Mouse (Mus musculus): ENCODE results near the gene Klhl1.
"Not testable (repeated sequence)": the region's sequence is repeated elsewhere in the genome, so short reads cannot be mapped to it uniquely, and the experiment has no call there.

The Klhl1 gene

DNA sequence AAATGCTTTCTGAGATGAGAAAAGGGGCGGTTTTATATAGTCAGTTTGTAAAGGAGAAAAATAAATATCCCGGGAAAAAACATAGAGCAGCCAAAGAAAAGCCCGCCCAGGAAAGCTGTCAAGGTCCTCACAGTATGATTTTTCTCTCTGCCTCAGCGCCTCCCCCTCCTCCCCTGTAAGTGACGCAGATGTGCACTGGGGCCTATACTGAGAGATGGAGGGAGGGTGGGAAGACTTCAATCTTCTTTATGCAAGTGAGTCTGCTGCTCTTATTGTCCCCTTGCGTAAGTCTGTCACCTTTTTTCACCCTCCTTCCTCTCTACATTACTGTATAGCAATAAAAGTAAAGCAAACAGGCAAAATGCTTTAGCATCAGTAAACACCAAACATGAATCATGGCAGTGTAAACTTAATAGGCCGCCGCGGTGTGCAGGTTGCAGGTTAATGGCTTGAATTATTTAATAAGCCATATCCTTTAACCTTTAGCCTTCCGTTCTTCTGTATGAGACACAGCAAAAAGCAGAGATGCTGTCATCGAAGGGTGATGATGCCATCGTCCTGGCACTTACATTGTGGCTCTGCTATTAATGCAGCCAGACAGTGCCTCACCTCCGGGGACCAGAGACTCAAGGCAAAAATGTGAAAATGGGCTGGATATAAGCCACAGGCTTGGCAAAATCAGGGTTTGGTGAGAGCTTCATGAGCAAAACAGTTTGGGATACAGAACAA is at the start of gene Klhl1:
Klhl1 (minus strand) TSS at position 149 of the 729 bp plus-strand sequence.
- DNase-seq: no peak

DNA sequence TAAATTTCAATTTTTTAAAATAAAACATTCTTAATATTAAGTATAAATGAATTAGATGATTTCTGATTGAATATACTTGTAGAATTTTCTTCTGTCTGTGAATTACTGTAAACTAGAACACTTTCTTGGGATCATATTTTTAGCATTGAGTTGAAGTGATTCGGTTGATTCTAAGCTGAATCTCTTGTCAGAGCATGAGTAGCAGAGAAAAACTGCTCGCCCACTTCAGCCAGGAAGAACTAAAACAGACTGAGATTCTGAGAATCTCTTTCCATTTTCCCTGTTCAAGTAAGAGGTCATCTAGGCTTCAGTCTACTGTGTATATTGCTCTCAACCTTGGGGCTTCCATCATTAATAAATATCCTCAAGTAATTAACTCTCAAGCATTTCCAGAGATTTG is 34.8 kb upstream of the Klhl1 start:
- no peak for DNase-seq

DNA sequence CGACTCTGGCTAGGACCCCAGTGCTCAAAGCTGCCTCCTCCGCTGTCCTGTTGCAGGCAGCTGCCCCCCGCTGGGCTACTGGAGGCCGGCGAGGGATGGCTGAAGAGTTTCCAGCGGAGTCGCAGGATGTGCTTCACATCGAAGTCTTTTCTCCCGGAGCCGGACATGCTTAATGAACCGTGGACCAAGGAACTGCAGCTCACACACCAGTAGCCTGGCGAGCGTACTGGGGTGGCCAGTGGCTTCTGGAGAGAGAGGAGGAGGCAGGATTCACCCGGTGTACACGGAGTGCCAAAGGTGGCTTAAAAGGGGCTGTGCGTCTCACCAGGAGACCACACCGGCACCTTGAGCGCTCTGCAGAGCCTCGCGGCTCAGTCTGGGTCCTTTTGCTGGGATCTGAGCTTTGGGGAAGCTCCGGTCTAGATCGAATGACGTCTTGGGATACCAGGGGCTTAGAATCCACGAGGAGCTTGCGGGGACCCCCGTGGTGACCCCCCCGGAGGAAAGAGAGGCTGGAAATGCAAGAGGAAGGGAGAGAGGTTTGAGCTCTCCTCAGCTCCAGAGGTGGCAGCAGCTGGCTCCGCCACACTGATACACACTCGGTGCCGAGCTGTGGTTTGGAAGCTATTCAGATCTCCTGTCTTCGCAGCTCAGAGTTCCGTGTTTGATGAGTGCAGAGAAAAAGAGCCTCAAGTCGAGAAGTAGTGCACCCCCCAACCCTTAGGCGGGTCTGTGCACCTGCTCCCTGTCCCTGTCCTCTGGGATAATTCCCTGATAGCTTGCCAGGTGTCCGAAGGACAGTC is 550 bp downstream of the Klhl1 start:
- DNase-seq: no peak

DNA sequence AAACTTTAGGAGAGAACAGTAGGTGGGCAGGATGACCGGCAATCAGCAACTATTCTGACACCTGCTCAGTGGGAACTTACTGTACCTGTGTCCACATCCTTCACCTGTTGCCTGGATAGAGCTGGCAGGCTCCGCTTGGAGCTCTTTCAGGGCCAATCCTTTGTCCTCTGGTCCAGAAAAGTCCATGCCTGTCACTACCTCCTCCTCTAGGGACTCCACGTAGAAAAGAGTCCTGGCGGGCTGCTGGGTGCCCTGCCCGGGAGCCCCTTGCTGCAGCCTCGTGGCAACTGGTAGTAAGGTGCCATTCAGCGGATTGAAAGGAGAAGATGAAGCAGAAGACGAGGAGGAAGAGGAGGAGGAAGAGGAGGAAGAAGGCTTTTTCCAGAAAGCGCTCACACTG is 1.2 kb downstream of the Klhl1 start:
- no peak for DNase-seq

DNA sequence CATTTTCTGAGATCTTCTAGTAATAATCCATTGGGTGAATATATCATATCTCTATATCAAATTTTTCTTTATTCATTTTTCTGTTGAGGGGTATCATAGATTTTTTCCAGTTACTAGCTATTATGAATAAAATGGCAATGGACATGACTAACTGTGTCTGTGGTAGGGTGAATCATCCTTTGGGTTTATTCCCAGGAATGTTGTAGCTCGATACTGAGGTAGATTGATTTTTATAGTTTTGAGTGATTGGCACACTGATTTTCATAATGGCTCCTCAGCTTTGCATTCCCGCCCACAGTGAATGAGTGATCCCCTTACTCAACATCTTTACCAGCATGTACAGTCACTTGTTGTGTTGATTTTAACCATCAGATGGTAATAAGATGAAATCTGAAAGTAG is 19.0 kb downstream of the Klhl1 start:
- no peak for DNase-seq

DNA sequence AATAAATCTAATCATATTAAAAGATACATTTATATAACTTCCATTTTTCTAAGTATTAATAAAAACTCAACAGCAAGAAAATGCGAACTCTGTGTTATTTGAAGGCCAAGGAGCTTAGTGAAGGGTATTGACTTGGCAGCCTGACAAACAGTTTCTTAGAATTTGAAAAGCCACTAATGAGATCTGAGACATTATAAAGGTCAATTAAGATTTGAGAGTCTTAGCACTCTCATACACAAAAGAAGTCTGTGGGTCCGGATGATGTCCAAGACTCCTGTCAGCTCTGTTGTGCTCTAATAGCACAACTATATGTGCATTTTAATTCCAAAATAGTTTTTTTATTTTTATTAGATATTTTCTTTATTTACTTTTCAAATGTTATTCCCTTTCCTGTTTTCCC is 47.1 kb downstream of the Klhl1 start:
- DNase-seq: no peak

DNA sequence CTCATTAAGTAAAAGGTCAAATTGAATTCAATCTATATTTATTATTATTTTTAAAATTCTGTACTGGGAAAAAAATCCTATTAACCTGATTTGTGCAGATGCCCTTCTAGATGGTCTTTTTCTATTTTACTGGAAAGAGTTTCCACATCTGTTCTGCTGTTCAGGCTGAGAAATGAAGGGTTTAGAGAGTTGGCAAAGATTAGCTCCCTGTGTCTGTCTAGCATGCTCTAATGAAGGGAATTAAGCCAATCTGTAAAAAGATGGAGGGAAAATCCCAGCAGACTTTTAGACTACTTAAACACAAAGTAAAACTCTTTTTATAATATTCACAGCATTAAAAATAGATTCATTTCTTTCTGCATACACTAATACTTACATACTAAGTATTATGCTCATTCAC is 47.6 kb downstream of the Klhl1 start:
- no peak for DNase-seq

DNA sequence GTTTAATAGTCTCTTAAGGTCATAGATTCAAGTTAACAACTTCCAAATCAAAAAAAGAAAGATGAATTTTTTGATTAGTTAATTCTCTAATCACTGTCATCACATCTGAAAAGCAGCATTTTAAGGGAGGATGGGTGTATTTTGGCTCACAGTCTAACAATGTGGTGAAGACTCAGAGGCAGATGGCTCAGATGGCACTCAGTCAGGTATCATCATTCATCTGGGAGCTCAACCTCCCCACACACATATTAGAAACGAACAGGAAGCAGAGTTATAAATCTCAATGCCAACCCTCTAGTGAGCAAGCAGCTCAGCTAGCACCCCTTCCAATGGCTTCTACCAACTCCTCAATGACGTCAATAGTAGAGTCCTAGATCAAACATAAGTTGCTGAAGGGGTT is 57.1 kb downstream of the Klhl1 start:
- no peak for DNase-seq

DNA sequence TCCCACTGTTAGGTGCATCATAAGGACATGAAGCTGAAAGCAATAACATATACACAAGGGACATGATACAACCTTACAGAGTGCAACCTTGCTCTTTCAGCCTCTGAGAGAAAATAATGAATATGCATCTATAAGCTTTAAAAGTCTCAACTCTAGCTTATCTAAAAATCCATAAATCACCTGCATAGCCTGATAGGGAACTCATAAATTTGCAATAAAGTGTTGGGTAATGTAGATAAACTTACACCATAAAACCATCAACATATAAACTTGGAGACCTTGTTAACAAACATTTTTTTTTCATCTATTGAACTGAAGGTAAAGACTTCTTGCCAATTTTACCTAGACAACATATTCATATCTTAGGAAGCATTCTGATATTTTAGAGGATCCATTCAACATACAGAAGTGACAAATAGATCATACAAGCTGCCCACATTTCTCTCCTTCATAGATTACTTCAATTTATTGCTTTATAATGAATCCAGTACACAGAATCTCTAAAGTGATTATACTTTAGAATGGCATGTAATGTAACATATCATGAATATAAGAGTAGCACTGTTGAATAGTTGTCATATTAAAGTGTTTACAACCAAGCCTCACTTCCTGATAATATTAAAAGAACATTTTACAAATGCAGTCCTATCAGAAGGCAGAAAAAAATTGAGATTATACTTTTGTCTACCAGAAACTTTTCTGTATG is 126.7 kb downstream of the Klhl1 start:
- DNase-seq: no peak

DNA sequence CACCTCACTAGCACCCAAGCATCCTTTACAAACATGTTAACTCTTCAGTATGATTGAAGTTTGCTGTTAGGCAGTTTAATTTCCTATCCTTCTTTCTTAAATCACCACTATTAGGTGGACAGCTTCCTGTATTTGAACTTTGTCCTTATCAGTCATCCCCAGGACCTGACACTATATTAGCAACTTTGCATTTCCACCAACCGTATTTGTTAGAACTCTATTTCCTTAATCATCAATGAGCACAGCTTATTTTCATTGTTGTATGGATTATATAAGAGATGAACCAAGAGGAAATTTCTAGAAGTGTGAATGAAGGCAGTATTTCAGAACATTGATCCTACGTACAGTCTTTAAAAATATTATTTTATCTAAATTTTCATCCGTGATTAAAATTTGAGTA is 156.2 kb downstream of the Klhl1 start:
- no peak for DNase-seq

DNA sequence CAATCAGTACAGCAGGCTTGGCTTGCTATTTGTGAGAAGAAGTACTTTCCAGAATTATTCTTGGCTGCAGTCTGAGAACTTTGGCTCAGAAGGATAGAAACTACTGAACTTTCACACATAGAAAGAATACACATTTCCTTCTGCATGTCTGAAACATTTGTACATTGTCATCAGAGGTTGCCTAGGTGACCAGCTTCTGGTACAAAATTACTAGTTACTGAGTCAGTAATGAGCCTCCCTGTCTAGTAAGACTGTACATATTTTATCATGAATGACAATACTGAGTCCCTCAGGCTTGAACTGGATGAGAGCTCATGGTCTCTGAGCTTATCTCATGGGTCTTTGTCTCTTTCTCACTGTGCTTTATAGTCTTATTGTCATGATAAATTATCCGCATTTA is 170.7 kb downstream of the Klhl1 start:
- DNase-seq: no peak

DNA sequence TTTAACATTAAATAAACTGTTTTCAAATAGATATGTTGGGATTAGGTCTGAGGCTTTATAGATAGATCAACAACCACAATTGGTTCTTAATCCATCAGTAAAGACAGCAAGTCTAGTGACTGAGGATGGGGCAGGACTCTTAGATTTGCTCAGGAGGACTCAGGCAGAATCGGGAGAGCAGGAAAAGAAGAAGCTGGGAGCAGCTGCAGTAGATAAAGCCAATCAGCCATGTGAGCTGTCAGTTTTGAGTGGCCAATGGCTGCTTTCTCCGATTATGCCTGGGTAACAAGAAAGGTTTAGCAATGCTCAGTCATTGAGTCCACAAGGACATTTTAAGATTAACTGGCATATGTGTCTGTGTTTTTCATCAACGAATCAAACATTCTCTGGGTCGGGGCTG is 187.8 kb downstream of the Klhl1 start:
- no peak for DNase-seq

DNA sequence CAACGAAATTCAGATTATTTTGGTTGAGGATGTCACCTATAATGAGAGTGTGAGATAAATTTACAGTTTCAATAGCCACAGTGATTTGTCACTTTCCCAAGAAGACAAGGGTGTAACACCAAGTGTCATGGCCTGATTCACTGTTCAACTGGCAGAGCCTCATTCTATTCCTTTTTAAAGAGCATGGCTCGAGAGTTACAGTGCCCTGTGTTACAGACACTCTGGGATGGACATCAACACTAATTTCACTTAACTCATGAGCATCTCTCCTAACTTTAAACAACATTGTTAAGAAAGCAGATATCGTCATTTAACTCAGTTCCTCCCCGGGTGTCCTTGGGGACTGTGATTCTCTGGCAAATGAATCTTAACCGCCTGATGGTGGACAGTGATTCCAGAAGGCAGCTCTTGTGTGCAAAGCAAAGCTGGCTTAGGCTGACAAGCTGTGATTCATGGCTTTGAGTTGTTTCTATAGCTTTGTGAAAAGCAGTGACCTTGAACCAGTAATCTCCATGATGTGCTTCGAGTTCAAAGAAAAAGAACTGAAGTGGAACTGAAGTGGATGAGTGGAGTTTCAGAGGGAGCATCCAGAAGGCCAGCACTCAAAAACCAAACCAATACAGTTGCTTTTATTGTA is 301.0 kb downstream of the Klhl1 start:
- DNase-seq: no peak

DNA sequence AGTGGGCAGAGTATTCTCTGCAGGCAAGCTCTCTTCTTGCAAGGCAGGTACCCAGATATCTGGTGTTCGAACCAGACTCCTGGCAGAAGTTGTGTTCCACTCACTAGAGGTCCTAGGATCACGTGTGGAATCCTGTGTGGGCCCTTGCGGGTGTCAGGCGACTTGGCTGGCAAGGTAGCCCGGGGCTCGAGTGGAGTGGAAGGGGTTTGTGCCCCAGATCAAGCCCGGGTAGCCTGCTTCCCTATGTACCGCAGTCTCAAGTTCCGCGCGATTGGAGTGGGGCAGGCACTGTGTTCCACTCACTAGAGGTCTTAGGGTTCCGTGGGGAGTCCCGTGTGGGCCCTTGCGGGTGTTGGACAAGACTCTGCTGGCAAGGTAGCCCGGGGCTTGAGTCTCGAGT is 324.1 kb downstream of the Klhl1 start:
- not testable (repeated sequence) for DNase-seq

DNA sequence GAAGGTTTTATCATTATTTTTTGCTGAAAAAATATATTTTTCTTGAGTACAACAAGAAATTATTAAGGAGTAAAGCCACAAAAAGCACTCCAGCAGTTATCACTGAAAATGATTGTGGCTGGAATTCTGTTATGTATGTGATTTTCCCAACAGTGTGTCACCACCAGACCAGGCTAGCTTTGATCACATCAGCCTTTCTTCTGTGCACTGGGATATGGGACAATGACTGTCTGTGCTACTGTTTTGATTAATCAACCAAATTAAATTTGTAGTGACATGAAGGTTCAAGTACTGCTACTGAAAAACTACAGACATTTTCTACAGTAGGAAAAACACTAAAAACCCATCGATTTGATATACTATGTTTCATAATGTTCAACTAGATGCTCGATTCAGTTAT is 344.4 kb downstream of the Klhl1 start:
- DNase-seq: no peak

DNA sequence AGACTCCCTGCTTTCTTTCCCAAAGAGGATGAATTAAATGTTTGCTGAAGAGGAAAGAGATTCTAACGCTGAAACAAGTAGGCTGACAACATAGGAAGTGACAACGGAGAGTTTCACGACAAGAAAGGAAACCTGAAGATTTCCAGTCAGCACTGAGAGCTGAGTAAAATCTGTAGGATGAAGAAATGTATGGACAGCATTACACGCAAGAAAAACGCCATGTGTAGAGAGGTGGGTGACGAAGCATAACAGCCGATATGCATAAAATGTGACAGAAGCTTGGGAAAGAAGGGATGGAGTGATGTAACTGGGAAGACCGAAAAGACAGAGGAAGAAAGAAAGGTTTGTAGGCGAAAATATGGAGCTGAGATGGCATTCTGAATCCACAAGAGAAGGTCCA is 375.8 kb downstream of the Klhl1 start:
- DNase-seq: no peak

DNA sequence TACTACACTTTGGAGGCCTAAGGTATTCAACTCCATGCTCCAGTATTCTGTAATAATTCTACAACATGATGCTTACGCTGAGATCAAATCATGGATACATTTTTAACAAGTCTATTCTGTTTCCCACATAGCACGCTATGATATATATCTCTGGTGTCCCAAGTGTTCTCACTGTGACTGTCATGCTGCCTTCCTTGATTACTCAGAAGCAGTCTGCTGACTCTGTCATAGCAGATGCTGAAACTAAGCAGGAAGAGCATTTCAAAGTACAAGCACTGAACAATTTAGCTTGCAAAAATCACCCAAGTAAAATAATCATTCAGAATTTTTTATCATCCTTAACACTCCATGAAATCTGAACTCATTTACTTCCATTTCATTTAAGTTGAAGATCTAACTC is 378.7 kb downstream of the Klhl1 start:
- DNase-seq: no peak

DNA sequence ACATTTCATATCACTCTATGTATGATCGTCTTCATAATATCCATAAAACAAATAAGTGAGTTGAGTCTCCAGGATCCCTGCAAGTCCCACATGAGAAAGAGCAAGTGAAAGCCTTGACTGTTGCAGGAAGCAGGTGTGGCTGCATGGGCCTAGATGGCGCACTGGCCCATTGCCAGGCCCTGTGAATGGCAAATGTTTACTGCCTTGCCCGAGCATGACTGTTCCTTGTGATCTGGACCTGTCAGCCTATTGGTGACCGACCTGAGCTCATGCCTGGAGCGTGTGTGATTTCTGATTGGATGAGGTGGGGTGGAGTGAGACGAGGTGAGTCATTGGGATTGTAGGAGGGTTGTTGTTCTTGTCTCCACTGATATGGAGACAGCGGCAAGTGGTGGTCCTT is 411.5 kb downstream of the Klhl1 start:
- no peak for DNase-seq

DNA sequence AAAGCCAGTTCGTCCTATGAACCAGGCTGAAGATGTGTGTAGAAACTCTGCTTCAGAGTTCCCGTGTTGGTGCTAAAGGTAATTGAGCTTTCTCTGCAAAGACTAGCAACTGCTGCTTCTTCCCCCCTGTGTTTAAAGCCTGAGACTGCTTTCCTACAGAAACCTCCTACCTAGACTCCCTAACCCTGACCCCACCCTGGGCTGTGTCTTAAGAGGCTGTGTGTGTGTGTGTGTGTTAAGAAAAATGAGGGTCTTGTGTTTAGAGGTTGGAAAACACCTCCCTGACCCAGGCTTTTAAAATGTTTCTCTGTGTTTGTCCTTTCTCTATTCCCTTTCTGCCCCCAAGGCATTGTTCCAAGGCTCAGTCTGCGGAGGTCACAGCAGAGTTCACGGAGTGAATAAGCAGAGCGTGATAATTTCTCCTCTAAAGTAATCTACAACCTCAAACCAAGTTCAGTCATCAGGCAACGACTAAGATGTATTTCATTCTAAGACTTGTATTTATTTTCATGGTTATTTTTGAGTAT is 437.2 kb downstream of the Klhl1 start:
- no peak for DNase-seq

DNA sequence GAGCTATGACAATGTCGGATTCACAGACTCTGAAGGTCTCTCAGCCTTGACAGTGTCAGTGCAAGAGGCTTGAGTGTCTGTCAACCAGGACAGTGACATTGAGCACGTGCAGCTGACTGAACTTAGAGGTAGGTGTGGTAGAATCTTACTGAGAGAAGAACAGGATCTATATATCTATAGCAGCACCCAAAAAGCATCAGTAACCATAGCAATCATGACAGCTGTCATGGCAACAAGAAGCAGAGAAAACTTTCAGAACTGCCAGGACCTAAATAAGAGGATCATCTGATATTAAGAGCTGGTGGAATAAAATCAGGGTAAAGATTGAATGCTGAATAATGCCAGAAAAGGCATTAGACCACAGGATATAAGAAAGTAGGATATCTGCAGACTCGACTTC is 453.0 kb downstream of the Klhl1 start:
- no peak for DNase-seq

Data from cerebellum, adult 9-11 months (tissue).